8 mouse cellular contexts compared by ENCODE assay signal in genomic region chr9:55391909-55392658, GRCm38 (mm10).
DNase-seq lines count a peak whose midpoint lies in the region; ATAC-seq and TF ChIP-seq lines count a peak whose summit lies in the region.

No protein-coding gene starts in this region.

- H3K4me3 ChIP-seq in C2C12 (ENCODE audit: insufficient read depth, poor library complexity, severe bottlenecking): no peak overlapping the region
- H3K4me3 ChIP-seq in embryonic facial prominence, embryonic 10.5 days: no peak overlapping the region
- no peak overlapping the region for H3K4me3 ChIP-seq in heart, adult 2 months
- H3K4me3 ChIP-seq in liver, embryonic 13.5 days (replicated peaks): no peak overlapping the region
- no peak overlapping the region for H3K4me3 ChIP-seq in neural tube, embryonic 13.5 days

- no peak overlapping the region for H3K9ac ChIP-seq in heart, adult 2 months (ENCODE audit: low read depth, low read length)
- H3K9ac ChIP-seq in liver, embryonic 13.5 days: no peak overlapping the region
- no peak overlapping the region for H3K9ac ChIP-seq in neural tube, embryonic 13.5 days

- no peaks in the 10 kb centered on the region for H3K79me2 ChIP-seq in C2C12 (ENCODE audit: control insufficient read depth, insufficient read depth)
- H3K79me2 ChIP-seq in heart, adult 2 months (replicated peaks; ENCODE audit: control insufficient read depth, insufficient read depth, low read length): no peaks in the 10 kb centered on the region

- TF ChIP-seq EP300 in heart, adult 2 months (IDR thresholded peaks at IDR 0.05; ENCODE audit: insufficient read depth, low read depth, low read length): no peak

- intact Hi-C loops in heart, adult 2 months (cut with DNase I): loop anchor here (5.0 kb wide), 2 partner anchors 255 to 370 kb away; no protein-coding TSS in a partner anchor

- H3K4me2 ChIP-seq in liver, embryonic 13.5 days: no peak overlapping the region
- H3K4me2 ChIP-seq in neural tube, embryonic 13.5 days: no peak overlapping the region

- H3K9me3 ChIP-seq in embryonic facial prominence, embryonic 10.5 days: no peaks in the 10 kb centered on the region
- no peaks in the 10 kb centered on the region for H3K9me3 ChIP-seq in liver, embryonic 13.5 days (replicated peaks)
- 0 out of 2 replicates have a peak, but pooled peaks cover 5% of the 10 kb centered on the region for H3K9me3 ChIP-seq in neural tube, embryonic 13.5 days

- peak; percentile 72 for DNase-seq in adrenal gland, postnatal 25 days
- DNase-seq in embryonic facial prominence, embryonic 10.5 days (ENCODE audit: low spot score): peak; percentile 85
- peak; percentile 60 to 80 for DNase-seq in heart, adult 2 months
- peak; percentile 85 for DNase-seq in kidney, postnatal 10 days
- peak; percentile 29 for DNase-seq in liver, embryonic 13.5 days
- peak; percentile 87 for DNase-seq in testis, postnatal 10 days (ENCODE audit: low spot score)

- ATAC-seq in liver, embryonic 13.5 days (ENCODE audit: low read depth): no peak
- peak; percentile 56; the same call in 1 of the 2 replicates for ATAC-seq in neural tube, embryonic 13.5 days (ENCODE audit: low read depth)

- no peaks in the 10 kb centered on the region for H3K79me3 ChIP-seq in C2C12 (ENCODE audit: low read depth)

- peak; percentile 31 for TF ChIP-seq CTCF in C2C12 (IDR thresholded peaks at IDR 0.05; ENCODE audit: control insufficient read depth, insufficient read depth, insufficient read length)
- no peak; the same call in 1 of the 2 replicates for TF ChIP-seq CTCF in heart, adult 2 months (IDR thresholded peaks at IDR 0.05)

- H3K27ac ChIP-seq in embryonic facial prominence, embryonic 10.5 days (replicated peaks): no peak overlapping the region
- H3K27ac ChIP-seq in heart, adult 2 months: no peak overlapping the region
- no peak overlapping the region for H3K27ac ChIP-seq in liver, embryonic 13.5 days
- H3K27ac ChIP-seq in neural tube, embryonic 13.5 days (replicated peaks): no peak overlapping the region

- no peak for TF ChIP-seq POLR2A in heart, adult 2 months (IDR thresholded peaks at IDR 0.05; ENCODE audit: insufficient read depth, low read depth, low read length)

- WGBS in embryonic facial prominence, embryonic 10.5 days: 30% methylated on average over 17 of the region's 17 CpGs
- WGBS in heart, adult 2 months: 30% methylated on average over 17 of the region's 17 CpGs
- 30% methylated on average over 17 of the region's 17 CpGs for WGBS in liver, embryonic 13.5 days (ENCODE audit: insufficient replicate concordance)
- 31% methylated on average over 17 of the region's 17 CpGs for WGBS in neural tube, embryonic 13.5 days

- peaks cover 41% of the 10 kb centered on the region for H3K27me3 ChIP-seq in C2C12 (ENCODE audit: control insufficient read depth, insufficient read depth, insufficient read length)
- H3K27me3 ChIP-seq in embryonic facial prominence, embryonic 10.5 days (replicated peaks; ENCODE audit: low read depth, poor library complexity, severe bottlenecking): peaks cover 12% of the 10 kb centered on the region; the same call in 1 of the 2 replicates
- H3K27me3 ChIP-seq in heart, adult 2 months (ENCODE audit: control insufficient read depth, insufficient read depth, low read length): no peaks in the 10 kb centered on the region
- H3K27me3 ChIP-seq in liver, embryonic 13.5 days: no peaks in the 10 kb centered on the region
- no peaks in the 10 kb centered on the region; the same call in 1 of the 2 replicates for H3K27me3 ChIP-seq in neural tube, embryonic 13.5 days

- no peaks in the 10 kb centered on the region for H3K36me3 ChIP-seq in C2C12 (ENCODE audit: control insufficient read depth, insufficient read depth)
- H3K36me3 ChIP-seq in embryonic facial prominence, embryonic 10.5 days (replicated peaks): no peaks in the 10 kb centered on the region
- H3K36me3 ChIP-seq in heart, adult 2 months (ENCODE audit: control insufficient read depth, insufficient read depth, low read length): no peaks in the 10 kb centered on the region
- H3K36me3 ChIP-seq in liver, embryonic 13.5 days: no peaks in the 10 kb centered on the region
- H3K36me3 ChIP-seq in neural tube, embryonic 13.5 days: no peaks in the 10 kb centered on the region

- no peak overlapping the region for H3ac ChIP-seq in C2C12 (ENCODE audit: control insufficient read depth, insufficient read length, low read depth)

- H3K4me1 ChIP-seq in embryonic facial prominence, embryonic 10.5 days: 0 out of 2 replicates have a peak, but pooled peaks cover 4% of the 10 kb centered on the region
- no peaks in the 10 kb centered on the region for H3K4me1 ChIP-seq in heart, adult 2 months (ENCODE audit: control insufficient read depth, insufficient read depth, low read length)
- H3K4me1 ChIP-seq in liver, embryonic 13.5 days (replicated peaks): no peaks in the 10 kb centered on the region
- peaks cover 3% of the 10 kb centered on the region for H3K4me1 ChIP-seq in neural tube, embryonic 13.5 days (replicated peaks)

TF ChIP-seq in C2C12, 6 proteins besides CTCF, POLR2A, EP300 and RAD21:
- TF ChIP-seq CEBPB (IDR thresholded peaks at IDR 0.05; ENCODE audit: low read depth) (peak; percentile 27), MYOG (IDR thresholded peaks at IDR 0.05; ENCODE audit: control insufficient read depth, extremely low read depth, insufficient read length) (no peak), USF1 (IDR thresholded peaks at IDR 0.05; ENCODE audit: low read depth) (no peak)

Comparison
In these comparisons a context has a peak if more than half of its experiments do, and no peak if none do; other contexts are left out.
1. DNase-seq: peak in every context shown above with its lines; median percentile 87 in testis, postnatal 10 days; 85 in embryonic facial prominence, embryonic 10.5 days; 85 in kidney, postnatal 10 days; 72 in adrenal gland, postnatal 25 days; 70 in heart, adult 2 months; 29 in liver, embryonic 13.5 days.